Mouse (Mus musculus): ENCODE measurements at regions not wholly inside any gene's neighbourhood (a gene's known extent, or its start where the extent isn't known, plus 50 kb on each side); places are given as distances from the start of the nearest gene placed in this dataset.

GRCm38 (mm10) chrX:12933294-12933807 lies 137.9 kb upstream of the Usp9x start:
- TF ChIP-seq CTCF (IDR thresholded peaks at IDR 0.05; ENCODE audit: low read depth) (no peak), EP300 (IDR thresholded peaks at IDR 0.05; ENCODE audit: low read depth) (no peak)

Measured in liver, embryonic 14.5 days (tissue).